Mouse (Mus musculus): Measurements from ENCODE around the gene Ucn2.

The Ucn2 gene

DNA sequence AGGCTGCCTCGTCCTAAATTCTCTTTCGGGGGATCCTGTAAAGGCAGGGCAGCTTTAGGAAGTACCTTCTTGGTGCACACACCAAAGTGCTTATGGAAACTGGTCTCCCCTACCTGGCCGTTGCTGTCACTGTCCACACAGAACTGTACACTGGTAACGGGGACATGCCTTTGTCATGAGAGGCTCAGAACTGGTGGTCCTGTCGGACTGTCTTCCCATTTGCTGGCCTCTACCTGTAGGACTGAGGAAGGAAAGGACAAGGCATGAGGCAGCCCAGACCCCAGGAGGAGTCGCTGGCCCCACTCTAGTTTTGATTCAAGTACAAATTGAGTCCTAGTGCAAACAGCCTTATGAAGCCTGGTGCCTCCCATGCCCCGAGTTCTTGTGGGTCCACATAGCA, 45.2 kb downstream of the Ucn2 start:
- DNase-seq (ENCODE audit: low spot score) = no peak

DNA sequence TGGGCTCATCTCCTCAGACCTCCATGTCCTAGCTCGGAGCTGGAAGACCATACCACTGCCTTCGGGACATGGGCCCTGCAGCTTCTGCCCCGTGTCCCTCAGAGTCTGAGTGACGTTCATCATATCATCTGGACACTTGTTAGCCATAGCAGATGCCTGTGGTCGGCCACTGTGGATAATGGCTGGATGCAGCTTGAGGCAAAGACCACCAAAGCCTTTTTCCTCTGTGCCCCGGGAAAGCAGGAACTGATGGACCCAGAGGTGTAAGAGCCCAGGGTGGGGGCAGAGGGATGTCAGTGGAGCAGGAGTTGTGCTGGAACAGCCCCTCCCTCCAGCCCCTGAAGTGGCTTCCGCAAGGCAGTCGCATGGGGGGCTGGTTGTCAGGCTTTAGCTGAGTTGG, 45.9 kb downstream of the Ucn2 start:
- DNase-seq (ENCODE audit: low spot score) = no peak

- no peak for DNase-seq (ENCODE audit: low spot score)
Observed at GRCm38 (mm10) chr9:109032435-109032834, 46.6 kb downstream of the Ucn2 start.

Measured in adipocyte (in vitro differentiated cells).